Mouse (Mus musculus) heart, adult 9 months (tissue): Measurements from ENCODE around the gene Npepl1.

ENCODE experiments used
- DNase-seq, 2 experiments: peaks; one replicate each; pipeline ENCODE4 v3.0.0; 2022; ENCODE audit warnings: low spot score in 2 of 2

Gene Npepl1

GRCm38 (mm10) chr2:174110783-174111549 lies 817 bp downstream of the Npepl1 start:
- DNase-seq: peak in 1 of 2 experiments; percentile 11

- DNase-seq: no peak
Observed at GRCm38 (mm10) chr2:174112931-174113330, 2.8 kb downstream of the Npepl1 start.

- DNase-seq: peak; percentile 32 to 52
Observed at GRCm38 (mm10) chr2:174114148-174114864, 4.2 kb downstream of the Npepl1 start.

- no peak for DNase-seq
Observed at GRCm38 (mm10) chr2:174116929-174117328, 6.8 kb downstream of the Npepl1 start.

- no peak for DNase-seq
Observed at GRCm38 (mm10) chr2:174118141-174118540, 8.0 kb downstream of the Npepl1 start.

- no peak for DNase-seq
Observed at GRCm38 (mm10) chr2:174119259-174119658, 9.1 kb downstream of the Npepl1 start.

GRCm38 (mm10) chr2:174120631-174121030 lies 10.5 kb downstream of the Npepl1 start:
- no peak for DNase-seq

GRCm38 (mm10) chr2:174121411-174121947 lies 11.3 kb downstream of the Npepl1 start:
- no peak for DNase-seq

- DNase-seq: no peak
Observed at GRCm38 (mm10) chr2:174122331-174122730, 12.2 kb downstream of the Npepl1 start.

- DNase-seq: no peak
Observed at GRCm38 (mm10) chr2:174123731-174124130, 13.6 kb downstream of the Npepl1 start.

- DNase-seq: no peak
Observed at GRCm38 (mm10) chr2:174126522-174127375, 16.6 kb downstream of the Npepl1 start.

- DNase-seq: no peak
Observed at GRCm38 (mm10) chr2:174127376-174127713, 17.2 kb downstream of the Npepl1 start.

- DNase-seq: no peak
Observed at GRCm38 (mm10) chr2:174128926-174129325, 18.8 kb downstream of the Npepl1 start.

- DNase-seq: no peak
Observed at GRCm38 (mm10) chr2:174130468-174131097, 20.4 kb downstream of the Npepl1 start.

- DNase-seq: no peak
Observed at GRCm38 (mm10) chr2:174132413-174132969, 22.3 kb downstream of the Npepl1 start.

GRCm38 (mm10) chr2:174159035-174159434 lies 48.9 kb downstream of the Npepl1 start:
- DNase-seq: no peak

GRCm38 (mm10) chr2:174160461-174160860 lies 50.3 kb downstream of the Npepl1 start:
- DNase-seq: no peak
